Comparison of ENCODE assay signal across 8 mouse cellular contexts in genomic region chr7:66688721-66689120, GRCm38 (mm10). TPM values are rescaled to one million over a fixed set of nuclear protein-coding genes. Genes with fewer than 3 reads are reported as not detected.
DNase-seq lines count a peak whose midpoint lies in the region; ATAC-seq and TF ChIP-seq lines count a peak whose summit lies in the region.

No protein-coding gene starts in this region.

- intact Hi-C loops in heart, postnatal 10 days (cut with DNase I): no loop called here

- peak overlapping the region; percentile 40; the same call in 1 of the 2 replicates for H3K27ac ChIP-seq in heart, embryonic 12.5 days (ENCODE audit: poor library complexity, severe bottlenecking)
- no peak overlapping the region for H3K27ac ChIP-seq in ES-E14 (ENCODE audit: insufficient read depth, low read depth, low read length, poor library complexity, severe bottlenecking)
- peak overlapping the region; percentile 46; the same call in 1 of the 2 replicates for H3K27ac ChIP-seq in forebrain, embryonic 11.5 days (ENCODE audit: low read depth, low read length)
- no peak overlapping the region for H3K27ac ChIP-seq in limb, embryonic 14.5 days (replicated peaks; ENCODE audit: low read depth, low read length)

- H3K27me3 ChIP-seq in heart, embryonic 12.5 days (replicated peaks): no peaks in the 10 kb centered on the region
- H3K27me3 ChIP-seq in forebrain, embryonic 11.5 days (ENCODE audit: control insufficient read depth, insufficient read depth, low read length): no peaks in the 10 kb centered on the region
- no peaks in the 10 kb centered on the region for H3K27me3 ChIP-seq in limb, embryonic 14.5 days (ENCODE audit: control insufficient read depth, insufficient read depth, low read length)
- no peaks in the 10 kb centered on the region for H3K27me3 ChIP-seq in splenic B cell, adult 2 months (ENCODE audit: control insufficient read depth, insufficient read depth, low read length, poor library complexity, severe bottlenecking)

- in situ Hi-C loops in ES-E14 (cut with MboI; ENCODE audit: low sequenced_read_pairs in 2 of 2, unreplicated experiment in 2 of 2): no loop called here

- H3K4me1 ChIP-seq in heart, embryonic 12.5 days (replicated peaks): peaks cover 10% of the 10 kb centered on the region
- no peaks in the 10 kb centered on the region for H3K4me1 ChIP-seq in ES-E14 (ENCODE audit: control insufficient read depth in 2 of 2, insufficient read depth in 2 of 2, low read length in 2 of 2, poor library complexity in 1 of 2)
- peaks cover 4% of the 10 kb centered on the region; the same call in 1 of the 2 replicates for H3K4me1 ChIP-seq in forebrain, embryonic 11.5 days (replicated peaks; ENCODE audit: control insufficient read depth, insufficient read depth, low read length)
- H3K4me1 ChIP-seq in limb, embryonic 14.5 days (ENCODE audit: control insufficient read depth, insufficient read depth, low read length): peaks cover 7% of the 10 kb centered on the region; the same call in 1 of the 2 replicates

- no peak for DNase-seq in heart, postnatal 10 days
- DNase-seq in ES-E14 (ENCODE audit: low read depth, low spot score): no peak
- no peak for DNase-seq in forebrain, embryonic 11.5 days (ENCODE audit: low spot score)
- DNase-seq in limb, embryonic 14.5 days (ENCODE audit: low spot score): no peak
- peak; percentile 2 for DNase-seq in splenic B cell, adult 2 months (ENCODE audit: low read depth, low spot score)
- no peak for DNase-seq in thymus, adult 18-20 months
- no peak for DNase-seq in frontal cortex, adult 2 months (ENCODE audit: extremely low spot score in 1 of 2, low spot score in 1 of 2)

- H3K4me3 ChIP-seq in heart, embryonic 12.5 days: peak overlapping the region; percentile 78
- H3K4me3 ChIP-seq in ES-E14 (ENCODE audit: insufficient read depth in 1 of 2, low read depth in 1 of 2, low read length in 2 of 2, poor library complexity in 1 of 2, severe bottlenecking in 1 of 2): peak overlapping the region; percentile 91 to 99
- H3K4me3 ChIP-seq in forebrain, embryonic 11.5 days (ENCODE audit: low read depth, low read length): peak overlapping the region; percentile 80
- peak overlapping the region; percentile 76 for H3K4me3 ChIP-seq in limb, embryonic 14.5 days (replicated peaks; ENCODE audit: low read length)

- H3K9me3 ChIP-seq in heart, embryonic 12.5 days (replicated peaks): no peaks in the 10 kb centered on the region
- H3K9me3 ChIP-seq in ES-E14 (ENCODE audit: control insufficient read depth, insufficient read depth, low read depth, low read length): no peaks in the 10 kb centered on the region
- no peaks in the 10 kb centered on the region for H3K9me3 ChIP-seq in forebrain, embryonic 11.5 days (ENCODE audit: control insufficient read depth, low read length)
- H3K9me3 ChIP-seq in limb, embryonic 14.5 days (ENCODE audit: control insufficient read depth, low read length): no peaks in the 10 kb centered on the region

- ATAC-seq in heart, embryonic 12.5 days (ENCODE audit: insufficient number of reproducible peaks, low FRiP score): no peak
- ATAC-seq in forebrain, embryonic 11.5 days (replicated peaks; ENCODE audit: low FRiP score): no peak; the same call in 1 of the 2 replicates
- ATAC-seq in limb, embryonic 14.5 days (ENCODE audit: low FRiP score, low read depth): no peak

- H3K9ac ChIP-seq in heart, embryonic 12.5 days: peak overlapping the region; percentile 88
- peak overlapping the region; percentile 81 for H3K9ac ChIP-seq in ES-E14 (ENCODE audit: insufficient read depth, low read depth, low read length, poor library complexity, severe bottlenecking)
- H3K9ac ChIP-seq in forebrain, embryonic 11.5 days (ENCODE audit: low read length): peak overlapping the region; percentile 79
- peak overlapping the region; percentile 80 for H3K9ac ChIP-seq in limb, embryonic 14.5 days (ENCODE audit: low read depth, low read length, severe bottlenecking)

- 2% methylated on average over 5 of the region's 5 CpGs for WGBS in heart, embryonic 12.5 days
- 1% methylated on average over 5 of the region's 5 CpGs for WGBS in forebrain, embryonic 11.5 days
- WGBS in limb, embryonic 14.5 days: 0% methylated on average over 5 of the region's 5 CpGs

- no peak for TF ChIP-seq POLR2A in limb, embryonic 14.5 days (IDR thresholded peaks at IDR 0.05; ENCODE audit: borderline replicate concordance, extremely low read depth, insufficient read depth, insufficient read length)

- H3K4me2 ChIP-seq in heart, embryonic 12.5 days: peak overlapping the region; percentile 97
- peak overlapping the region; percentile 89 for H3K4me2 ChIP-seq in forebrain, embryonic 11.5 days (ENCODE audit: low read depth, low read length, severe bottlenecking)
- peak overlapping the region; percentile 93 for H3K4me2 ChIP-seq in limb, embryonic 14.5 days (replicated peaks; ENCODE audit: low read depth, low read length, severe bottlenecking)

- peaks cover 12% of the 10 kb centered on the region for H3K36me3 ChIP-seq in heart, embryonic 12.5 days
- no peaks in the 10 kb centered on the region for H3K36me3 ChIP-seq in ES-E14 (ENCODE audit: control insufficient read depth, insufficient read depth, low read length, poor library complexity, severe bottlenecking)
- no peaks in the 10 kb centered on the region for H3K36me3 ChIP-seq in forebrain, embryonic 11.5 days (ENCODE audit: control insufficient read depth, insufficient read depth, low read length)
- peaks cover 14% of the 10 kb centered on the region for H3K36me3 ChIP-seq in limb, embryonic 14.5 days (ENCODE audit: control insufficient read depth, insufficient read depth, low read length)
- no peaks in the 10 kb centered on the region for H3K36me3 ChIP-seq in splenic B cell, adult 2 months (ENCODE audit: control insufficient read depth, insufficient read depth, low read length, poor library complexity, severe bottlenecking)

TF ChIP-seq in ES-E14, 5 proteins besides CTCF, POLR2A, EP300 and RAD21:
- no peak for TF ChIP-seq CHD2 (IDR thresholded peaks at IDR 0.05; ENCODE audit: low read depth, low read length)
- TF ChIP-seq HCFC1 (IDR thresholded peaks at IDR 0.05; ENCODE audit: borderline replicate concordance, insufficient read depth, low read length): no peak
- no peak for TF ChIP-seq ZNF384 (IDR thresholded peaks at IDR 0.05; ENCODE audit: low read depth, low read length)
- TF ChIP-seq MAFK (IDR thresholded peaks at IDR 0.05; ENCODE audit: insufficient read depth, low read depth, low read length): no peak
- no peak for TF ChIP-seq ZC3H11A (IDR thresholded peaks at IDR 0.05; ENCODE audit: borderline replicate concordance, low read depth, low read length)

RNA-seq across cellular contexts. Expression of gene Asb7, which starts 0.7 kb away (rescaled TPM):
- polyA plus RNA-seq in heart, embryonic 12.5 days (2016; fragmentation: Nextera tagmentation; extraction: Ambion mirVana): 14.2 and 14.6 TPM in 2 replicates
- total RNA-seq in heart, postnatal 10 days (2021): 10 to 100 TPM in 1 of 2 experiments, 1 to 10 TPM in 1; 9.8 to 13.4 TPM
- 10.9 and 11.5 TPM in 2 replicates for total RNA-seq in ES-E14 (2012; rRNA removed)
- polyA plus RNA-seq in forebrain, embryonic 11.5 days (2014; fragmentation: Nextera tagmentation; extraction: Ambion mirVana): 20.4 and 21.5 TPM in 2 replicates
- polyA plus RNA-seq in limb, embryonic 14.5 days (2012; rRNA removed): 8.7 and 8.8 TPM in 2 replicates
- polyA plus RNA-seq in limb, embryonic 14.5 days (2014; fragmentation: Nextera tagmentation; extraction: Ambion mirVana): 13.5 and 14.8 TPM in 2 replicates
- polyA plus RNA-seq in frontal cortex, adult 2 months (2012; rRNA removed): 9.1 and 9.5 TPM in 2 replicates

RNA-seq across cellular contexts. Expression of gene Lins1, which starts 1.0 kb away (rescaled TPM):
- polyA plus RNA-seq in heart, embryonic 12.5 days (2016; fragmentation: Nextera tagmentation; extraction: Ambion mirVana): 13.2 and 13.9 TPM in 2 replicates
- 1 to 10 TPM; 4.0 to 4.8 TPM for total RNA-seq in heart, postnatal 10 days (2021)
- total RNA-seq in ES-E14 (2012; rRNA removed): 8.7 and 11.3 TPM in 2 replicates
- polyA plus RNA-seq in forebrain, embryonic 11.5 days (2014; fragmentation: Nextera tagmentation; extraction: Ambion mirVana): 24.2 and 28.7 TPM in 2 replicates
- polyA plus RNA-seq in limb, embryonic 14.5 days (2012; rRNA removed): 20.2 and 21.4 TPM in 2 replicates
- polyA plus RNA-seq in limb, embryonic 14.5 days (2014; fragmentation: Nextera tagmentation; extraction: Ambion mirVana): 22.6 and 24.9 TPM in 2 replicates
- 10.0 and 10.5 TPM in 2 replicates for polyA plus RNA-seq in frontal cortex, adult 2 months (2012; rRNA removed)

RNA-seq across cellular contexts. Expression of gene Cers3, which starts 54.6 kb away (rescaled TPM):
- polyA plus RNA-seq in heart, embryonic 12.5 days (2016; fragmentation: Nextera tagmentation; extraction: Ambion mirVana): 0.53 and 0.65 TPM in 2 replicates
- total RNA-seq in heart, postnatal 10 days (2021): under 1 TPM; 0.14 to 0.35 TPM
- 0.21 and 0.31 TPM in 2 replicates for total RNA-seq in ES-E14 (2012; rRNA removed)
- 1.3 TPM in 2 replicates for polyA plus RNA-seq in forebrain, embryonic 11.5 days (2014; fragmentation: Nextera tagmentation; extraction: Ambion mirVana)
- 4.4 TPM in 2 replicates for polyA plus RNA-seq in limb, embryonic 14.5 days (2012; rRNA removed)
- polyA plus RNA-seq in limb, embryonic 14.5 days (2014; fragmentation: Nextera tagmentation; extraction: Ambion mirVana): 11.9 and 12.0 TPM in 2 replicates
- polyA plus RNA-seq in frontal cortex, adult 2 months (2012; rRNA removed): 0.21 and 0.34 TPM in 2 replicates

Comparison
In these comparisons a context has a peak if more than half of its experiments do, and no peak if none do; other contexts are left out.
1. H3K27ac ChIP-seq: peak in heart, embryonic 12.5 days (single experiment) and forebrain, embryonic 11.5 days (single experiment); none in ES-E14 (single experiment) and limb, embryonic 14.5 days (single experiment).
2. Peak in every context shown above with its lines, with median percentiles within 50 percentile points of each other: H3K4me2 ChIP-seq, H3K4me3 ChIP-seq and H3K9ac ChIP-seq.